Mouse (Mus musculus): ENCODE measurements around the gene Pdss2. TPM values are rescaled to one million over a fixed set of nuclear protein-coding genes. Genes with fewer than 3 reads are reported as not detected.

The Pdss2 gene
- total and polyA plus RNA-seq, 2 experiments from 2014 or later, result 17.6 TPM

DNA sequence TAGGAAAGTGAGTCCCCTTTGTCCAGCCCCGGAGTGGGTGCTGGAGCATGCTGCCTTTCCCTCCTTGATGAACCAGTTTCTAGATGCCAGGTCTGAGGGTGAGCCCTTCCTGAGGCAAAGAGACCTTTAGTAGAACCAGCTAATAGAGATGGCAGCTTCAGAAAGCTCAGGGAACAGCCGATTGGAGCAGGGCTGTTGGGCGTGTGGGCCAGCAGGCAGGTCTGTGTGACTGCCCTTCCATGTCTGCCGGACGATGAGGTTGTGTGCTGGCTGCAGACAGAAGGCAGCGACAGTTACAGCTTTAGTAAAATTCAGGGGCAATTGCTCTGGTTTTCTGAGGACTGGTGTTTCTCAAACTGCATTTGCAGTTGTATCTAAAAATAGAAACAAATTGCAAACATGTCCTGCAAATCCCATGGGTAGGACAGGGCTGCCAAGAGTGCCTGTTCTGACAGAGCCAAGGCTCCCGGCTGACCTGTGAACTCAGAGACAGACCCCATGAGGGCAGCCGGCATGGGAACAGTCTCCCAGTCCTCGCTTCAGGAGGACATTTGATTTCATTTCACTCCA is 262.2 kb downstream of the Pdss2 start:
- H3K4me3 ChIP-seq (ENCODE audit: low read depth, low read length), result no peak overlapping the region
- no peak for TF ChIP-seq CTCF (IDR thresholded peaks at IDR 0.05)
- DNase-seq (ENCODE audit: low spot score) (peak; percentile 13), ATAC-seq (ENCODE audit: low FRiP score) (no peak)
- H3K4me2 ChIP-seq (ENCODE audit: low read depth, low read length, poor library complexity, severe bottlenecking), result no peak overlapping the region
- WGBS, result 49% methylated on average over 9 of the region's 9 CpGs
- H3K4me1 ChIP-seq (ENCODE audit: insufficient read depth, low read length), result peaks cover 11% of the 10 kb centered on the region; the same call in 1 of the 2 replicates
- no peak overlapping the region; the same call in 1 of the 2 replicates for H3K27ac ChIP-seq (ENCODE audit: low read depth, low read length)
- H3K27me3 ChIP-seq (ENCODE audit: insufficient read depth, low read length), result no peaks in the 10 kb centered on the region
- H3K9ac ChIP-seq (replicated peaks; ENCODE audit: low read length, poor library complexity, severe bottlenecking), result no peak overlapping the region
- H3K9me3 ChIP-seq (ENCODE audit: low read length), result no peaks in the 10 kb centered on the region
- H3K36me3 ChIP-seq (ENCODE audit: insufficient read depth, low read length), result no peaks in the 10 kb centered on the region

DNA sequence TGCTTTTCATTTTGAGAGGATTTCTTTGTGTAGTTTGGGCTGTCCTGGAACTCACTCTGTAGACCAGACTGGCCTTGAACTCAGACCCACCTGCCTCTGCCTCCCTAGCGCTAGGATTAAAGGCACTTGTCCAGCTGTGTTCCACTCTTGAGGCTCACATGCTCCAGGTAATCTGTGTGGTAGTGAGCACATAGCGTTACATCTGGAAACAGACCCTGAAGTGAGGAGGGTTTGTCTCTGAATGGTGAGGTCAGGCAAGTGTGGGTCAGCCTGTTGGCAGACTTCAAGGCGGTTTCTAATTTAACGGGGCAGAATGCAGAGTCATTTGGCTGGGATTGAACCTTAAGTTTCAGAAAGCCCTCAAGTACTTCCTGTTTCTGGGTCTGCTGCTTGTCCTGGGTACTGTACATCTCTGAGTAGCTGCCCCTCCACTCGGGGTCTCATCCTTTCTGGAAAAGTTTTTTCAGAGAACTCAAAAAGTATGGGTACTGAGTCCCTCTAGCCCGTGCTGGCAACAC is 264.5 kb downstream of the Pdss2 start:
- H3K9ac ChIP-seq (replicated peaks; ENCODE audit: low read length, poor library complexity, severe bottlenecking), result no peak overlapping the region
- H3K27me3 ChIP-seq (ENCODE audit: insufficient read depth, low read length), result no peaks in the 10 kb centered on the region
- H3K4me1 ChIP-seq (ENCODE audit: insufficient read depth, low read length), result peaks cover 4% of the 10 kb centered on the region; the same call in 1 of the 2 replicates
- no peak for TF ChIP-seq CTCF (IDR thresholded peaks at IDR 0.05)
- H3K4me2 ChIP-seq (ENCODE audit: low read depth, low read length, poor library complexity, severe bottlenecking), result no peak overlapping the region
- ATAC-seq (ENCODE audit: low FRiP score), result no peak
- DNase-seq (ENCODE audit: low spot score), result no peak
- H3K9me3 ChIP-seq (ENCODE audit: low read length), result no peaks in the 10 kb centered on the region
- no peak overlapping the region for H3K4me3 ChIP-seq (ENCODE audit: low read depth, low read length)
- WGBS, result 93% methylated on average over 6 of the region's 6 CpGs
- H3K36me3 ChIP-seq (ENCODE audit: insufficient read depth, low read length), result no peaks in the 10 kb centered on the region
- no peak overlapping the region for H3K27ac ChIP-seq (ENCODE audit: low read depth, low read length)

DNA sequence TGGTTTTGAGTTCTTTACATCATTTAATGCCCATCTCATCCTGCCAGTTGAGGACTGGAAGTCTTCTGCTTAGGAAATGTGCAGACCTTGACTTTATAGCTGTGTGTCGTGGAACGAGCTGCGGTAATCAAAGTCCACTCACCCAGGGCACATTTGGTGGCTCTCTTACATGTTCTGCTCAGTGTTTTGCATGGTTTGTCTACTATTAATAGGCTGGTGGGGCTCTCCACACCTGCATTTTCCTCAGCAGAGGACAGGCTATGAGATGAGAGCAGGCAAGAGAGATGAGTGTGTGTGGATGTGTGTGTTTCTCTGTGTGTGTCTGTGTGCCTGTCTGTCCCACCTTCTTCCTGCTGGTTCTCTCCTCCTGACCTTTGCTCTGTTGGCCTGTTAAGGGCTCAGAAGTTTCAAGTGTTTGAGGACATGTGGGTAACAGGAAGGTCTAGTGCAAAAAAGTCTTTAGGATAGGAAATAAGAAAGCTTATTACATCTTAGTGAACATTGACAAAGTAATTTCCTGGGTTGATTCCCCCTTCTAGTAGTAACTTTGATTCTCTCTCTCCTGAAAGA is 266.2 kb downstream of the Pdss2 start:
- no peak for TF ChIP-seq CTCF (IDR thresholded peaks at IDR 0.05)
- Histone ChIP-seq H3K9ac (replicated peaks; ENCODE audit: low read length, poor library complexity, severe bottlenecking) (no peak overlapping the region), H3K9me3 (ENCODE audit: low read length) (no peaks in the 10 kb centered on the region), H3K27me3 (ENCODE audit: insufficient read depth, low read length) (no peaks in the 10 kb centered on the region), H3K4me2 (ENCODE audit: low read depth, low read length, poor library complexity, severe bottlenecking) (no peak overlapping the region), H3K4me3 (ENCODE audit: low read depth, low read length) (no peak overlapping the region), H3K36me3 (ENCODE audit: insufficient read depth, low read length) (no peaks in the 10 kb centered on the region), H3K4me1 (ENCODE audit: insufficient read depth, low read length) (peaks cover 4% of the 10 kb centered on the region; the same call in 1 of the 2 replicates), H3K27ac (ENCODE audit: low read depth, low read length) (no peak overlapping the region)
- WGBS, result 92% methylated on average over 3 of the region's 3 CpGs
- no peak for ATAC-seq (ENCODE audit: low FRiP score)
- DNase-seq (ENCODE audit: low spot score), result no peak

DNA sequence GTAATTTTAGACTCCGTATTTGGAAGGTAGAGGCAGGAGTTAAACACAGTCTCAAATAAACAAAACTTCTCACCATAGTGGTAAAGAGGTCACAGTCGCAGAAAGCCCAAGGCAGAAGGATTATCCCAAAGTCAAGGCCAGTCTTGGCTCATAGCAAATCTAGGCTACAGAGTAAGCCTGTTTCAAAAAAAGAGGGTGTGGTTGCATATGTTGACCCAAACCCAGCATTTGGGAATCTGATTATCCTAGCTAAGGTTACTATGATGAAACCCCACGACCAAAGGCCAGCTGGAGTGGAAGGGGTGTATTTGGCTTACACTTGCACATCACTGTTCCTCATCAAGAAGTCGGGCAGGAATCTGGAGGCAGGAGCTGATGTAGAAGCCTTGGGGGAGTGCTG is 267.0 kb downstream of the Pdss2 start:
- DNase-seq (ENCODE audit: low spot score) (no peak), ATAC-seq (ENCODE audit: low FRiP score) (no peak)
- Histone ChIP-seq H3K4me2 (ENCODE audit: low read depth, low read length, poor library complexity, severe bottlenecking) (no peak overlapping the region), H3K36me3 (ENCODE audit: insufficient read depth, low read length) (no peaks in the 10 kb centered on the region), H3K4me3 (ENCODE audit: low read depth, low read length) (no peak overlapping the region), H3K4me1 (ENCODE audit: insufficient read depth, low read length) (peaks cover 3% of the 10 kb centered on the region; the same call in 1 of the 2 replicates), H3K27me3 (ENCODE audit: insufficient read depth, low read length) (no peaks in the 10 kb centered on the region), H3K9ac (replicated peaks; ENCODE audit: low read length, poor library complexity, severe bottlenecking) (no peak overlapping the region), H3K27ac (ENCODE audit: low read depth, low read length) (no peak overlapping the region), H3K9me3 (ENCODE audit: low read length) (no peaks in the 10 kb centered on the region)
- 88% methylated on average over 4 of the region's 4 CpGs for WGBS
- no peak for TF ChIP-seq CTCF (IDR thresholded peaks at IDR 0.05)

DNA sequence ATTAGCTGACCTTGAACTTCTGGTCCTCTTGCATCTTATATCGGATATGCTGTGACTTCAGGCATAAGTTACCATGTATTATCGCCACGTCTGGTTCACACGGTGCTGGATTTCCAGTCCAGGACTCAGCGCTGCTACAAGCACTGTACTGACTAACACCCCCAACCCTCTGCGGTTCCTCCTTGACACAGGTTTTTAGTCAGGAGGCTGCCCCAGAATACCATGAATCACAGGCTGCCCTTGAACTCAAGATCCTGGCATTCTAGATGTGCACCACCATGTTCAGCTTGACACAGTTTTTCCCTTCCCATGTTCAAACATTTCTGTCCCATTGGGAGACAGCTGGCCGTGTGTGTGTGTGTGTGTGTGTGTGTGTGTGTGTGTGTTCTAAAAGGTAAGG is 267.9 kb downstream of the Pdss2 start:
- Histone ChIP-seq H3K4me2 (ENCODE audit: low read depth, low read length, poor library complexity, severe bottlenecking) (no peak overlapping the region), H3K9me3 (ENCODE audit: low read length) (no peaks in the 10 kb centered on the region), H3K4me1 (ENCODE audit: insufficient read depth, low read length) (no peaks in the 10 kb centered on the region), H3K9ac (replicated peaks; ENCODE audit: low read length, poor library complexity, severe bottlenecking) (no peak overlapping the region), H3K4me3 (ENCODE audit: low read depth, low read length) (no peak overlapping the region), H3K27me3 (ENCODE audit: insufficient read depth, low read length) (no peaks in the 10 kb centered on the region), H3K36me3 (ENCODE audit: insufficient read depth, low read length) (no peaks in the 10 kb centered on the region), H3K27ac (ENCODE audit: low read depth, low read length) (no peak overlapping the region)
- ATAC-seq (ENCODE audit: low FRiP score) (no peak), DNase-seq (ENCODE audit: low spot score) (no peak)
- 89% methylated on average over 7 of the region's 7 CpGs for WGBS
- TF ChIP-seq CTCF (IDR thresholded peaks at IDR 0.05), result no peak

DNA sequence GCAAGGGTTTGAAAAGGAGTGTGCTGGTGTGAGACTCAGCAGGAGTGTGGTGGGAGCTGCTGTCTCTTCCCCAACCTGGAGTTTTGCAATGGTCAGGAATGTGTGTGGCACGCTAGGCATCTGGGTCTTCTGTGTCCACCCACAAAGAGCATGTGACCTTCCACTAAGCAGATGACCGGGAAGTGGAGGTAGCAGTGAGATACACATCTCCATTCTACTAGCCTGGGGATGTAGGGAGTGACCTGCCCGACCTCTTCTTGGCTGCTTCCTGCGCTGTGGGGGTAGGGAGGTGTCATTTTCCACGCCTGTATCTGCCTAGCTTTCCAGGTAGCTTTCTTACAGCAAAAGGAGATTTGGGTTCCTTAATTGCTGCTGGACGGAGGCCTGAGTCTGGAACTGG is 268.3 kb downstream of the Pdss2 start:
- Histone ChIP-seq H3K4me2 (ENCODE audit: low read depth, low read length, poor library complexity, severe bottlenecking) (no peak overlapping the region), H3K9ac (replicated peaks; ENCODE audit: low read length, poor library complexity, severe bottlenecking) (no peak overlapping the region), H3K27ac (ENCODE audit: low read depth, low read length) (no peak overlapping the region), H3K4me1 (ENCODE audit: insufficient read depth, low read length) (no peaks in the 10 kb centered on the region), H3K9me3 (ENCODE audit: low read length) (no peaks in the 10 kb centered on the region), H3K4me3 (ENCODE audit: low read depth, low read length) (no peak overlapping the region), H3K36me3 (ENCODE audit: insufficient read depth, low read length) (no peaks in the 10 kb centered on the region), H3K27me3 (ENCODE audit: insufficient read depth, low read length) (no peaks in the 10 kb centered on the region)
- TF ChIP-seq CTCF (IDR thresholded peaks at IDR 0.05), result no peak
- DNase-seq (ENCODE audit: low spot score), result no peak
- WGBS, result 73% methylated on average over 6 of the region's 6 CpGs
- no peak for ATAC-seq (ENCODE audit: low FRiP score)

Data from midbrain, postnatal 0 days (tissue).